Mouse (Mus musculus) spleen, adult 2 months (tissue): ENCODE data around the gene Slc4a7.

ENCODE experiments used
- CTCF ChIP-seq: fragments of 200-500 bp; IDR thresholded peaks from 2 replicates; pipeline ENCODE4 v1.5.1; 2011; ENCODE audit warnings: mild to moderate bottlenecking, inconsistent platforms; ENCODE audit not compliant: insufficient read depth, insufficient read length, insufficient replicate concordance; ENCODE audit errors: extremely low read depth
- POLR2A ChIP-seq: fragments of 200-500 bp; IDR thresholded peaks from 2 replicates; pipeline ENCODE4 v1.6.1; 2011; ENCODE audit warnings: low read depth, low read length, inconsistent platforms

DNA sequence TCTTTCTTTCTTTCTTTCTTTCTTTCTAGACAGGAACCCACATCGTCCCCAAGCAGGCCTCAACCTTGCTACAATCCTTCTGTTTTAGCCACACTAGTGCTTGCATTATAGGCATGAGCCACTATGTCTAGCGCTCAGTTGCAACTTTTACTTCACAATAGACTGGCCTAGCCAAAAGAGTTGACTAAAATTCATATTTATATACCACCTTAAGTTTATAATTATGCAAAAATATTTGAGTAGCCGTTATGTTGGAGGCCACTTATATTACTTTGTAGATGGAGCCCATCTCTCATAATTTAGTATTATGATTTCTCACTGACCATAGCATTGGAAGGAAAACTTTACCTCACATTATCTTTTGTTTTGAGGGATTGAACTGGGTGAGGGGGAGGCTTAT is 3.0 kb downstream of the Slc4a7 start:
- TF ChIP-seq POLR2A, result no peak
- TF ChIP-seq CTCF, result no peak
